Mouse (Mus musculus): ENCODE results near the gene Bfsp2.

DNA sequence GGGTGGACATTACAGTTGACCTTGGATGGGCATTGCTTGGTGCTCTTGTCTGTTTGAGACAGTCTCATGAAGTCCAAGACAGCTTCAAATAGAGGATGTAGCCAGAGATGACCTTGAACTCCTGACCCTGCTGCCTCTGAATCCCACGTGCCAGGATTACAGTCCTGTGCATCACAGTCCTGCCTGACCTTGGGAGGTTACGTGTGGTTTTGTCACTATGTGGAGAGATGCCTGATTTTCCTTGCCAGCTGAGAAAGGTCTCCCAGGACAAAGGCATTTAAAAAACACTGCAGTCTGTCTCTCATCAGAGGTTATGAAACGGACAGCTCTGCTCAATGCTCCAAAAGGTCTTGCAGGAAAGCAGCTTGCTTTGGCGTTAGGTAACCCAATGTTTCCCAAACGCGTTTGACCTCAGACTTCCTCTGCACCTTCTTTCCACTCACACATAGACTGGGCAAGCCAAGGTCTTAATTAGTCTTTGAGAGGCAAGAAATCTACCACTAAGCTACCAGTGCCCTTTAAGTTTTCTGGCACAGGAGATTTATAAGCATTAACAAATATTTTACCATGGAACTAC lies 88.3 kb downstream of the Bfsp2 start:
- no peak for TF ChIP-seq CTCF (IDR thresholded peaks at IDR 0.05; ENCODE audit: low read depth, low read length)
- no peak for TF ChIP-seq POLR2A (IDR thresholded peaks at IDR 0.05; ENCODE audit: extremely low read depth, insufficient read depth, low read length)
